Mouse (Mus musculus) adrenal gland, postnatal 25 days (tissue): ENCODE results near the gene Mup22. TPM values are rescaled to one million over a fixed set of nuclear protein-coding genes. Genes with fewer than 3 reads are reported as not detected.
"Not testable (repeated sequence)": the region's sequence is repeated elsewhere in the genome, so short reads cannot be mapped to it uniquely, and the experiment has no call there.

Source experiments
- DNase-seq: peaks from one replicate; pipeline ENCODE4 v3.0.0; 2021; ENCODE audit warnings: mixed read lengths
- long read RNA-seq: library from polyadenylated mRNA; stranded (forward); transcript quantifications from one replicate; pipeline ENCODE4 v2.0.0, GENCODE M21; 2021
- total RNA-seq: library from RNA; stranded (reverse); gene quantifications from 2 replicates; pipeline ENCODE4 v1.2.3, GENCODE M21; 2021

Mup22 gene
- total RNA-seq, result 0.88 and 30.0 TPM in 2 replicates
- long read RNA-seq, transcript Mup22-201 (7 exons, 861 nt), result major isoform, 1,988 of 2,669 reads
- long read RNA-seq, partial matches to known transcripts, result 588 of 2,669 reads
- long read RNA-seq, other reads (novel, unspliced or antisense), result 93 of 2,669 reads

DNA sequence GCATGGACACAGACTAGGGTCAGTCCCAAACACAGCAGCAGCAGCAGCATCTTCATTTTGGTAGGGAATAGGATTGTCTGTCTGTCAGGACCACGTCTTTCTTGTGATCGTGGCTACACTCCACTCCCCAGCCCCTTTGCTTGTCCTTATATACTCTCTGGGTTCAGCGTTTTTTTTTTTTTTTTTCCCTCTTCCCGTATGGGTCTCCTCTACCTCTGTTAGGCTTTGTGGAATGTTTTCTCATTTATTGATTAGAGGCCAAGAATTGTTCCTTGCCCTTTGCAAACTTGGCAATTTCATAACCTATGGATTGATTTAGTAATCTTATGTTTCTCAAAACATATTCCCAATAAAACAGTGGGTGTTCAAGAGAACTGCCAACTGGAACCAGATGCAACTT is at the start of gene Mup22:
Mup22 (minus strand) TSS at position 101 of the 400 bp plus-strand sequence.
- DNase-seq, result not testable (repeated sequence)

DNA sequence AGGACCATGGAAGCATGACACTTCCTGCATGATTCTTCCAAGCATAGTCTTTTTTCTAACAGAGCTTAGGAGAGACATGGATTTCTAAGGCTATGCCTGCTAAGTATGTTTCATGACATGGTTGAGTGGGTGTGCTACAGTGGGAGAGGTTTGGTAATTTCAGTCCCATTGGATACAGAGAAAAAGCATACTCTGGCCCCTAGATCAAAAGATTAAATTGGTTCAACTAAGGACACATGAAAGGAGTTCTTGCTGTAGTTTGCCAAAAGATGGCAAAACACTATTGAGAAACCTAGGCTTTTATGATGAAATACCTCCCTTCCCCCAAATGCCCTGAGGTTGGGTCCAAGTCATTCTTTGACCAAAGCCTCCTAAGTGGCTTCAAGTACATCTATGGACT is 19.6 kb upstream of the Mup22 start:
- not testable (repeated sequence) for DNase-seq

Other genes with a start within 250 kb of the Mup22 start
- 2.1 TPM in 1 of 2 replicates, not detected in the other for gene Mup10, start 239.3 kb downstream of the Mup22 start, total RNA-seq
- 2.8 TPM in 1 of 2 replicates, not detected in the other for gene Mup11, start 159.1 kb downstream of the Mup22 start, total RNA-seq
- gene Mup12, start 80.1 kb downstream of the Mup22 start, total RNA-seq, result 2.2 TPM in 1 of 2 replicates, not detected in the other